Mouse (Mus musculus) adrenal gland, adult 18-20 months (tissue): ENCODE measurements around the gene Gm49392. TPM values are rescaled to one million over a fixed set of nuclear protein-coding genes. Genes with fewer than 3 reads are reported as not detected.
"Not testable (repeated sequence)": the region's sequence is repeated elsewhere in the genome, so short reads cannot be mapped to it uniquely, and the experiment has no call there.

Experiments used
- DNase-seq, 2 experiments: peaks; one replicate each; pipeline ENCODE4 v3.0.0; 2021 to 2022; ENCODE audit warnings: low spot score in 2 of 2
- long read RNA-seq, 2 experiments: library from polyadenylated mRNA; stranded (forward); transcript quantifications; one replicate each; pipeline ENCODE4 v2.0.0; 2021
- total RNA-seq, 2 experiments: library from RNA; stranded (reverse); gene quantifications; 1 replicate in 1 of 2; 2 replicates in 1 of 2; pipeline ENCODE4 v1.2.3; 2021

Gene Gm49392
- under 1 TPM; 0.46 to 0.74 TPM for total RNA-seq
- long read RNA-seq, experiment 1, partial matches to known transcripts: 0 of 1 reads
- long read RNA-seq, experiment 1, other reads (novel, unspliced or antisense): 1 of 1 reads
- long read RNA-seq, experiment 2: 0 reads

- not testable (repeated sequence) for DNase-seq
These were observed at the start of gene Gm49392 for GRCm38 (mm10) chr13:60896794-60897193. Gene Gm49392, minus strand, starts transcription at chr13:60896894.

GRCm38 (mm10) chr13:60941884-60942283, 45.2 kb upstream of the Gm49392 start, which contains the start of gene Tpbpa:
Gene Tpbpa, minus strand, starts transcription at chr13:60941984.
- DNase-seq: not testable (repeated sequence)

- peak in 1 of 2 experiments; percentile 26 for DNase-seq
These were observed 39.8 kb upstream of the Gm49392 start, which contains the start of the genes Gm49391 and Ctla2a for GRCm38 (mm10) chr13:60936500-60936901. Gene Gm49391, minus strand, starts transcription at chr13:60936571. Gene Ctla2a, minus strand, starts transcription at chr13:60936625.

- not testable (repeated sequence) for DNase-seq
These were observed 38.8 kb upstream of the Gm49392 start, which contains the start of gene Gm49393 for GRCm38 (mm10) chr13:60935490-60935889. Gene Gm49393, minus strand, starts transcription at chr13:60935590.

- not testable (repeated sequence) for DNase-seq
These were observed 8.1 kb upstream of the Gm49392 start, which contains the start of gene Tpbpb for GRCm38 (mm10) chr13:60904780-60905179. Gene Tpbpb, minus strand, starts transcription at chr13:60904880.

GRCm38 (mm10) chr13:60897328-60897727, 634 bp upstream of the Gm49392 start, which contains the start of gene Ctla2b:
Gene Ctla2b, minus strand, starts transcription at chr13:60897447.
- peak in 1 of 2 experiments; percentile 34 for DNase-seq

GRCm38 (mm10) chr13:60895406-60896160, 1.1 kb downstream of the Gm49392 start:
- no peak for DNase-seq

GRCm38 (mm10) chr13:60892301-60892700, 4.4 kb downstream of the Gm49392 start:
- no peak for DNase-seq

- DNase-seq: peak in 1 of 2 experiments; percentile 17
These were observed 32.4 kb downstream of the Gm49392 start, which contains the start of gene 4930486L24Rik for GRCm38 (mm10) chr13:60864281-60864680. Gene 4930486L24Rik, minus strand, starts transcription at chr13:60864475.

GRCm38 (mm10) chr13:60848241-60849120, 48.2 kb downstream of the Gm49392 start:
- no peak for DNase-seq

- no peak for DNase-seq
These were observed 53.5 kb downstream of the Gm49392 start for GRCm38 (mm10) chr13:60843153-60843552.

GRCm38 (mm10) chr13:60842703-60843102, 54.0 kb downstream of the Gm49392 start:
- DNase-seq: no peak

- DNase-seq: no peak
These were observed 57.3 kb downstream of the Gm49392 start for GRCm38 (mm10) chr13:60839353-60839902.

- DNase-seq: no peak
These were observed 70.6 kb downstream of the Gm49392 start for GRCm38 (mm10) chr13:60826052-60826451.

GRCm38 (mm10) chr13:60820486-60821175, 76.1 kb downstream of the Gm49392 start:
- no peak for DNase-seq

GRCm38 (mm10) chr13:60819469-60819868, 77.2 kb downstream of the Gm49392 start:
- peak; percentile 17 to 42 for DNase-seq

- DNase-seq: no peak
These were observed 83.0 kb downstream of the Gm49392 start for GRCm38 (mm10) chr13:60813722-60814121.

- no peak for DNase-seq
These were observed 83.9 kb downstream of the Gm49392 start for GRCm38 (mm10) chr13:60812768-60813167.

- no peak for DNase-seq
These were observed 87.0 kb downstream of the Gm49392 start for GRCm38 (mm10) chr13:60809690-60810089.

- no peak for DNase-seq
These were observed 93.9 kb downstream of the Gm49392 start, which contains the start of gene Ctsll3 for GRCm38 (mm10) chr13:60802749-60803148. Gene Ctsll3, minus strand, starts transcription at chr13:60802849.
